Mouse (Mus musculus) limb, embryonic 14.5 days (tissue): ENCODE data around the gene Fam104a. TPM values are rescaled to one million over a fixed set of nuclear protein-coding genes. Genes with fewer than 3 reads are reported as not detected.
A peak's percentile ranks its signal among the peaks of the same experiment; 100 is the strongest.

Experiments used
- ATAC-seq: fragments of 200-750 bp; cut with Nextera tagmentation; 2 replicates; pipeline ENCODE4 v1.8.0; 2017; ENCODE audit warnings: low read depth, moderate number of reproducible peaks, moderate TSS enrichment; ENCODE audit not compliant: low FRiP score
- DNase-seq: peaks from one replicate; pipeline ENCODE4 v3.0.0-alpha.2; 2015; ENCODE audit warnings: low spot score
- H3K27ac ChIP-seq: fragments of 300-500 bp; sonication (generic); replicated peaks from 2 replicates; pipeline ENCODE4 v1.5.1; 2014; ENCODE audit warnings: low read depth, mild to moderate bottlenecking, low read length, moderate library complexity, mixed read lengths
- H3K27me3 ChIP-seq: fragments of 300-500 bp; sonication (generic); 2 replicates; pipeline ENCODE4 v1.6.1; 2014; ENCODE audit warnings: low read length, mixed read lengths; ENCODE audit not compliant: control insufficient read depth, insufficient read depth
- H3K36me3 ChIP-seq: fragments of 300-500 bp; sonication (generic); 2 replicates; pipeline ENCODE4 v1.6.1; 2014; ENCODE audit warnings: mild to moderate bottlenecking, low read length, moderate library complexity, mixed read lengths; ENCODE audit not compliant: control insufficient read depth, insufficient read depth
- H3K4me1 ChIP-seq: fragments of 300-500 bp; sonication (generic); 2 replicates; pipeline ENCODE4 v1.6.1; 2014; ENCODE audit warnings: antibody characterized with exemption, low read length, mixed read lengths; ENCODE audit not compliant: control insufficient read depth, insufficient read depth
- H3K4me2 ChIP-seq: fragments of 300-500 bp; sonication (generic); replicated peaks from 2 replicates; pipeline ENCODE4 v1.6.1; 2014; ENCODE audit warnings: low read depth, mild to moderate bottlenecking, low read length, moderate library complexity; ENCODE audit not compliant: severe bottlenecking
- H3K4me3 ChIP-seq: fragments of 300-500 bp; sonication (generic); replicated peaks from 2 replicates; pipeline ENCODE4 v1.5.1; 2014; ENCODE audit warnings: low read length
- H3K9ac ChIP-seq: fragments of 300-500 bp; sonication (generic); 2 replicates; pipeline ENCODE4 v1.6.1; 2014; ENCODE audit warnings: mild to moderate bottlenecking, low read depth, low read length, moderate library complexity; ENCODE audit not compliant: severe bottlenecking
- H3K9me3 ChIP-seq: fragments of 300-500 bp; sonication (generic); 2 replicates; pipeline ENCODE4 v1.6.1; 2016; ENCODE audit warnings: low read length; ENCODE audit not compliant: control insufficient read depth
- POLR2A ChIP-seq: fragments of 200-500 bp; IDR thresholded peaks from 2 replicates; pipeline ENCODE4 v1.8.0; 2012; ENCODE audit warnings: inconsistent platforms, mild to moderate bottlenecking, moderate library complexity, borderline replicate concordance; ENCODE audit not compliant: insufficient read depth, insufficient read length; ENCODE audit errors: extremely low read depth
- WGBS: fragments of 180-500 bp; shearing (Covaris S2); extraction: QIAGEN DNeasy Blood & Tissue Kit; methylation state at CpG from one replicate; pipeline ENCODE4 v1.1.7; 2014; 5-methylcytosine and 5-hydroxymethylcytosine counted together
- polyA plus RNA-seq, 2 experiments: library from polyadenylated mRNA; depleted of rRNA in 1 of 2; stranded (reverse) in 1 of 2; unstranded in 1 of 2; fragments of >200 nt; fragmentation: Nextera tagmentation in 1 of 2; extraction: Ambion mirVana in 1 of 2; gene quantifications; 2 replicates each; pipeline versions ENCODE4 v1.2.1 to v1.2.3; 2012 to 2014

The Fam104a gene
- polyA plus RNA-seq (2012; rRNA removed): 30.3 and 34.5 TPM in 2 replicates
- polyA plus RNA-seq (2014; fragmentation: Nextera tagmentation; extraction: Ambion mirVana): 50.2 and 52.6 TPM in 2 replicates

DNA sequence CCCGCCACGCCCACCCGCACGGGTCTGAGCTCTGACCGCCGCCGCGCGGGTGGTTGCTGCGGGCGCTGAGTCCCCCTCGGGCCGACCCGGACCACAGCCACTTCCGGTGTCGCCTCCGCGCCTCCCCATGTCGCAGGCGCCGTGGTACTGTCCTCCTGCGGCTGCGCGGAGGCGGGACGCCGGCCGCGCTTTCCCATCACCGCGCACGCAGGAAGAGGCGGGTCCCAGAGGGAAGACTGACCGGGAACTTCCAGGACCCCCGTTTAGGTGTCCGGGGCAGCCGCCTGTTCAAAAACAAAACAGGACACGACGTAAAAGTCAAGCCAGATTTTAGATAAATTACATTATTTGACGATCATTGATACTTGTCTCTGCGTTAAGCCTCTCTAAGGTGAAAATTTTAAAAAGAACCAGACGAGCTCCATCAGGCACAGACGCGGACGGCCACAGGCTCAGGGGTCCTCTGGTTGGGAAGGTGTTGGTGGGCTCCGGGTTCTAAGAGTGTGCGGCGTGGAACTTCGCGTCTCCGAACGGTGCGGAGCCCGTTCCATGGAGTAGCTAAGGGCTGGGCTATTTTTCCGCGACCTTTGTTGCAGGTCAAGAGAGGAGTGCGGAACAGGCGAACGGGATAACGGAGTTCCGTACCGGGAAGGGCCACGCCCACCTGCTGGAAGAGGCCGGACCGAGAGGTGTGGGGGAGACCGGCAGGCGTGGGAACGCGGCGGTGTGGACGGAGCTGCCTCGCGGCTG lies at the start of gene Fam104a, which contains the start of gene D11Wsu47e:
Gene Fam104a, minus strand, starts transcription at position 199 of the 750 bp plus-strand sequence.
Gene D11Wsu47e, plus strand, starts transcription at position 456 of the 750 bp plus-strand sequence.
- Histone ChIP-seq H3K4me2 (peak within 1 kb of the TSS; percentile 78), H3K9me3 (no peaks in the 10 kb centered on the region), H3K4me3 (peak within 1 kb of the TSS; percentile 96), H3K36me3 (peaks cover 17% of the 10 kb centered on the region), H3K27ac (peak within 1 kb of the TSS; percentile 91), H3K9ac (peak within 1 kb of the TSS; percentile 83), H3K4me1 (peaks cover 14% of the 10 kb centered on the region), H3K27me3 (no peaks in the 10 kb centered on the region)
- 0 out of 2 replicates have a peak, but pooled peaks have one; percentile 47 for TF ChIP-seq POLR2A
- WGBS: under 1% methylated on average over 51 of the region's 73 CpGs
- peak; percentile 92 for ATAC-seq
- peak; percentile 93 for DNase-seq

DNA sequence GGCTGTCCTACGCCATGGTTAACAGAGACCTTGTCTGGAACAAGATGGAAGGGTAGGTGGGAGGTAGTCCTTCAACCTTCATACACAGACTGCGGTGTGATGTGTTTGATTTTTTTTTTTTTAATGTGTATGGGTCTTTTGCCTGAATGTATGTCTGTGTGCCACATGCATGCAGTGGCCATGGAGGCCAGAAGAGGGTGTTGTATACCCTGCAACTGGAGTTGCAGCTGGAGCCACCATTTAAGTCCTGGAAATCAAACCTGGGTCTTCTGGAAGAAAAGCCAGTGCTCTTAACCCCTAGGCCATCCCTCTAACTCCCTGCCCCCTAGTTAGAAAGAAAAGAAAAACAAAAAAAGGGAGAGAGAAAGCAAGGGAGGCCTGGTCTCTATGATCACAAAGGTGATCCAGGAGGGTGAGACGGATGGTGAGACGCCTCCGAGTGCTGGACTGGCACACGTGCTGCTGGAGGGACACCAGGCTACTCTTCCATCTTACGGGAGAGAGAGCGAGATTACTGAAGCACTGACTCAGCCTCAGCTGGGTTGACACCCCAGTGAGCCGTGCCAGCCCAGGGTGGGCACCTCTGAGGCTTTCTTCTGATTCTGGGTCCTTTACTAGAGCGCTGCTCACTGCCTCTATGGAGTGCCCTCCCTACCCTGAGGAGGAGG lies 48.1 kb upstream of the Fam104a start:
- Histone ChIP-seq H3K27me3 (no peaks in the 10 kb centered on the region), H3K4me2 (no peak overlapping the region), H3K4me1 (peaks cover 66% of the 10 kb centered on the region), H3K9ac (no peak overlapping the region), H3K36me3 (peaks cover 31% of the 10 kb centered on the region), H3K4me3 (no peak overlapping the region), H3K27ac (no peak overlapping the region), H3K9me3 (no peaks in the 10 kb centered on the region)
- ATAC-seq (no peak), DNase-seq (no peak)
- whole genome bisulfite sequencing: 92% methylated on average over 10 of the region's 10 CpGs
- TF ChIP-seq POLR2A: no peak

DNA sequence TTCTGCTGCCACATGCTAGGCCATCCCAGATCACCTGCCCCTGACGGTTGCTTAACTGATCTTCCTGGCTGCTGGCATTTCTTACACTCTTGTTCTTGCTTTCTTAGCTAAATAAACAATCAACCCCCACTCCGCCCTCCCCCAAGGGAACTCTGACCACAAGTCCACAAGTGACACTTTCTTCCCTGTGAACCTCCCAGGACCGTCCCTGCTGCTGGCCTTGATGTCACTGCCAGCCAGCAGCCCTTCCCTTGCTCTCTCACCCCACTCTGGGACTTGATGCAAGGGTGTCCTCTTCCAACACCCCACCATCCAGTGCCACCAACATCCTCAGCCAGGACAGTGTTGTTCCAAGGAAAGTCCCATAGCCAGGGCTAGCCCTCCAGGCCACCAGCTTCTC lies 46.9 kb upstream of the Fam104a start:
- H3K9me3 ChIP-seq: no peaks in the 10 kb centered on the region
- peaks cover 36% of the 10 kb centered on the region for H3K36me3 ChIP-seq
- H3K27me3 ChIP-seq: no peaks in the 10 kb centered on the region
- no peak for ATAC-seq
- no peak overlapping the region for H3K4me2 ChIP-seq
- H3K27ac ChIP-seq: no peak overlapping the region
- H3K4me1 ChIP-seq: peaks cover 70% of the 10 kb centered on the region
- DNase-seq: no peak
- H3K9ac ChIP-seq: no peak overlapping the region
- WGBS: 72% methylated on average over 3 of the region's 3 CpGs
- no peak overlapping the region for H3K4me3 ChIP-seq
- TF ChIP-seq POLR2A: no peak

DNA sequence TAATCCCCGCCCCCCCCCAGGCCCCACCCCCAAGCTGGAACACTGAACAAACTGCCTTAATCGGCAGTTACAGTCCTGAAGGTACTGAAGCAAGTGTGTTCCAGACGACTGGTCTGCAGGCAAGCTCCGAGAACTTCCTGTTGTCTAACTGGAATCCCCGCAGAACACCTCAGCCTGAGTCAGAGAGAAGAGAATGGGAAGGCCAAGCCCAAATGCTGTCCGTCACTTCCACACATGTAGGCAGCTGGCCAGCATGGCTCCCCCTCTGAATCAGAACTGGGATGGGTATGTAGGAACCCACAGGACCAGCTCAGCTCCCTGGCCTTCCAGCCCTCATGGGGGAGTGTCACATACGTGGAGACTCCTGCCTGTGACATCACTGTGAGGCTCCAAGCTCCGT lies 46.0 kb upstream of the Fam104a start:
- Histone ChIP-seq H3K4me2 (no peak overlapping the region), H3K4me1 (peaks cover 61% of the 10 kb centered on the region), H3K4me3 (no peak overlapping the region), H3K9me3 (no peaks in the 10 kb centered on the region), H3K9ac (no peak overlapping the region), H3K36me3 (peaks cover 44% of the 10 kb centered on the region), H3K27ac (no peak overlapping the region), H3K27me3 (no peaks in the 10 kb centered on the region)
- no peak for ATAC-seq
- DNase-seq: no peak
- WGBS: 29% methylated on average over 8 of the region's 8 CpGs
- no peak for TF ChIP-seq POLR2A

DNA sequence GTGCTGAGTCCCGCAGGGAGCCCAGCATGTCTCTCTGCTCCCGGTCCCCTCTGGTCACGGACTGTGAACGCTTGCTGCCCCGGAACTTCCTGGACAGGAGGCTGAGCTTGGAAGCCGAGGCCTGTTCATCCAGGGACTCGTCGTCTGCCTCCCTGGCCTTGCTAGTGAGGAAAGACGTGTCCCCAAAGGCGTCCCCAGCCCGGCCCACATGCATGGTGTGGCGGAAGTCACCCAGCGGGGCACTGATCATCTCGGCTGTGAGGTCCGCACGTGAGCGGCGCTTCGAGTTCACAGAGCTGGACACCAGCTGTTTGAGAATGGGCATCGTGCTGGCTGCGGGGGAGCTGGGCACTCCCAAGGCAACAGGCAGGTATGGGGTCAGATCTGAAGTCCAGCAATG lies 45.3 kb upstream of the Fam104a start:
- ATAC-seq: no peak
- Histone ChIP-seq H3K27ac (no peak overlapping the region), H3K4me1 (peaks cover 56% of the 10 kb centered on the region), H3K36me3 (peaks cover 46% of the 10 kb centered on the region), H3K9me3 (no peaks in the 10 kb centered on the region), H3K9ac (no peak overlapping the region), H3K27me3 (no peaks in the 10 kb centered on the region), H3K4me3 (no peak overlapping the region), H3K4me2 (no peak overlapping the region)
- DNase-seq: no peak
- 80% methylated on average over 21 of the region's 21 CpGs for WGBS
- no peak for TF ChIP-seq POLR2A
